Mouse (Mus musculus): ENCODE measurements at regions not wholly inside any gene's neighbourhood (a gene's known extent, or its start where the extent isn't known, plus 50 kb on each side); places are given as distances from the start of the nearest gene placed in this dataset.
"Not testable (repeated sequence)": the region's sequence is repeated elsewhere in the genome, so short reads cannot be mapped to it uniquely, and the experiment has no call there.

- Histone ChIP-seq H3K9me3 (replicated peaks; ENCODE audit: control insufficient read depth, low read length) (no peaks in the 10 kb centered on the region), H3K4me1 (ENCODE audit: control insufficient read depth, insufficient read depth) (no peaks in the 10 kb centered on the region), H3K4me2 (ENCODE audit: low read depth, low read length) (no peak overlapping the region), H3K4me3 (ENCODE audit: low read depth, low read length) (no peak overlapping the region), H3K9ac (replicated peaks; ENCODE audit: low read depth, low read length) (no peak overlapping the region), H3K36me3 (replicated peaks; ENCODE audit: control insufficient read depth, insufficient read depth, low read length) (no peaks in the 10 kb centered on the region), H3K27ac (ENCODE audit: low read depth) (no peak overlapping the region), H3K27me3 (ENCODE audit: control insufficient read depth, insufficient read depth, low read length) (no peaks in the 10 kb centered on the region)
- 46% methylated on average over 2 of the region's 2 CpGs for WGBS
- ATAC-seq (ENCODE audit: insufficient read depth, low read depth), result no peak
- no peak for TF ChIP-seq CTCF (IDR thresholded peaks at IDR 0.05; ENCODE audit: low read depth)
- TF ChIP-seq EP300 (IDR thresholded peaks at IDR 0.05; ENCODE audit: low read depth), result no peak
- DNase-seq (ENCODE audit: low spot score), result no peak
These were observed 465.7 kb downstream of the Adam6a start for GRCm38 (mm10) chr12:114009391-114009790.

- DNase-seq (ENCODE audit: low spot score); H3K27ac ChIP-seq (ENCODE audit: low read depth); H3K4me1 ChIP-seq (ENCODE audit: control insufficient read depth, insufficient read depth); H3K36me3 ChIP-seq (replicated peaks; ENCODE audit: control insufficient read depth, insufficient read depth, low read length); ATAC-seq (ENCODE audit: insufficient read depth, low read depth); H3K9me3 ChIP-seq (replicated peaks; ENCODE audit: control insufficient read depth, low read length); H3K27me3 ChIP-seq (ENCODE audit: control insufficient read depth, insufficient read depth, low read length); H3K4me3 ChIP-seq (ENCODE audit: low read depth, low read length); H3K9ac ChIP-seq (replicated peaks; ENCODE audit: low read depth, low read length); H3K4me2 ChIP-seq (ENCODE audit: low read depth, low read length): not testable (repeated sequence)
- WGBS, result 25% methylated on average over 4 of the region's 4 CpGs
- peak; percentile 19; the same call in 1 of the 2 replicates for TF ChIP-seq CTCF (IDR thresholded peaks at IDR 0.05; ENCODE audit: low read depth)
These were observed 469.2 kb downstream of the Adam6a start for GRCm38 (mm10) chr12:114012860-114013259.

GRCm38 (mm10) chr12:114037011-114037410, 493.3 kb downstream of the Adam6a start:
- not testable (repeated sequence) for H3K4me3 ChIP-seq (ENCODE audit: low read depth, low read length); H3K27ac ChIP-seq (ENCODE audit: low read depth); DNase-seq (ENCODE audit: low spot score); H3K9ac ChIP-seq (replicated peaks; ENCODE audit: low read depth, low read length); H3K27me3 ChIP-seq (ENCODE audit: control insufficient read depth, insufficient read depth, low read length); ATAC-seq (ENCODE audit: insufficient read depth, low read depth); H3K36me3 ChIP-seq (replicated peaks; ENCODE audit: control insufficient read depth, insufficient read depth, low read length); H3K9me3 ChIP-seq (replicated peaks; ENCODE audit: control insufficient read depth, low read length); H3K4me2 ChIP-seq (ENCODE audit: low read depth, low read length); H3K4me1 ChIP-seq (ENCODE audit: control insufficient read depth, insufficient read depth)
- WGBS, result 56% methylated on average over 2 of the region's 2 CpGs

GRCm38 (mm10) chr12:114047991-114048390, 504.3 kb downstream of the Adam6a start:
- H3K4me3 ChIP-seq (ENCODE audit: low read depth, low read length); H3K9me3 ChIP-seq (replicated peaks; ENCODE audit: control insufficient read depth, low read length); H3K36me3 ChIP-seq (replicated peaks; ENCODE audit: control insufficient read depth, insufficient read depth, low read length); H3K9ac ChIP-seq (replicated peaks; ENCODE audit: low read depth, low read length); DNase-seq (ENCODE audit: low spot score); H3K4me2 ChIP-seq (ENCODE audit: low read depth, low read length); H3K27me3 ChIP-seq (ENCODE audit: control insufficient read depth, insufficient read depth, low read length); H3K27ac ChIP-seq (ENCODE audit: low read depth); ATAC-seq (ENCODE audit: insufficient read depth, low read depth); H3K4me1 ChIP-seq (ENCODE audit: control insufficient read depth, insufficient read depth): not testable (repeated sequence)
- WGBS, result 55% methylated on average over 8 of the region's 8 CpGs
- peak; percentile 17; the same call in 1 of the 2 replicates for TF ChIP-seq CTCF (IDR thresholded peaks at IDR 0.05; ENCODE audit: low read depth)

GRCm38 (mm10) chr12:114053341-114053740, 509.6 kb downstream of the Adam6a start:
- no peak for ATAC-seq (ENCODE audit: insufficient read depth, low read depth)
- 81% methylated on average over 2 of the region's 2 CpGs for WGBS
- H3K4me1 ChIP-seq (ENCODE audit: control insufficient read depth, insufficient read depth), result no peaks in the 10 kb centered on the region
- H3K27ac ChIP-seq (ENCODE audit: low read depth), result no peak overlapping the region
- H3K9ac ChIP-seq (replicated peaks; ENCODE audit: low read depth, low read length), result no peak overlapping the region
- no peak overlapping the region for H3K4me2 ChIP-seq (ENCODE audit: low read depth, low read length)
- H3K27me3 ChIP-seq (ENCODE audit: control insufficient read depth, insufficient read depth, low read length), result no peaks in the 10 kb centered on the region
- TF ChIP-seq CTCF (IDR thresholded peaks at IDR 0.05; ENCODE audit: low read depth), result no peak
- DNase-seq (ENCODE audit: low spot score), result no peak
- H3K36me3 ChIP-seq (replicated peaks; ENCODE audit: control insufficient read depth, insufficient read depth, low read length), result no peaks in the 10 kb centered on the region
- no peak overlapping the region for H3K4me3 ChIP-seq (ENCODE audit: low read depth, low read length)
- no peaks in the 10 kb centered on the region for H3K9me3 ChIP-seq (replicated peaks; ENCODE audit: control insufficient read depth, low read length)

- H3K27me3 ChIP-seq (ENCODE audit: control insufficient read depth, insufficient read depth, low read length), result no peaks in the 10 kb centered on the region
- ATAC-seq (ENCODE audit: insufficient read depth, low read depth), result no peak
- DNase-seq (ENCODE audit: low spot score), result no peak
- TF ChIP-seq CTCF (IDR thresholded peaks at IDR 0.05; ENCODE audit: low read depth) (no peak), EP300 (IDR thresholded peaks at IDR 0.05; ENCODE audit: low read depth) (no peak)
- H3K4me1 ChIP-seq (ENCODE audit: control insufficient read depth, insufficient read depth), result no peaks in the 10 kb centered on the region
- no peaks in the 10 kb centered on the region for H3K36me3 ChIP-seq (replicated peaks; ENCODE audit: control insufficient read depth, insufficient read depth, low read length)
- H3K9me3 ChIP-seq (replicated peaks; ENCODE audit: control insufficient read depth, low read length), result no peaks in the 10 kb centered on the region
- H3K9ac ChIP-seq (replicated peaks; ENCODE audit: low read depth, low read length), result no peak overlapping the region
- WGBS, result 34% methylated on average over 3 of the region's 3 CpGs
- H3K4me3 ChIP-seq (ENCODE audit: low read depth, low read length), result no peak overlapping the region
- no peak overlapping the region for H3K27ac ChIP-seq (ENCODE audit: low read depth)
- no peak overlapping the region for H3K4me2 ChIP-seq (ENCODE audit: low read depth, low read length)
These were observed 515.9 kb downstream of the Adam6a start for GRCm38 (mm10) chr12:114059615-114060014.
